Mouse (Mus musculus) adrenal gland, adult 18-20 months (tissue): ENCODE results near the gene Fam71f2. TPM values are rescaled to one million over a fixed set of nuclear protein-coding genes. Genes with fewer than 3 reads are reported as not detected.

Source experiments
- DNase-seq, 2 experiments: peaks; one replicate each; pipeline ENCODE4 v3.0.0; 2021 to 2022; ENCODE audit warnings: low spot score in 2 of 2
- long read RNA-seq, 2 experiments: library from polyadenylated mRNA; stranded (forward); transcript quantifications; one replicate each; pipeline ENCODE4 v2.0.0; 2021
- total RNA-seq, 2 experiments: library from RNA; stranded (reverse); gene quantifications; 1 replicate in 1 of 2; 2 replicates in 1 of 2; pipeline ENCODE4 v1.2.3; 2021

Fam71f2 gene
- total RNA-seq: not detected
- long read RNA-seq, experiment 1: 0 reads
- long read RNA-seq, experiment 2: 0 reads

DNA sequence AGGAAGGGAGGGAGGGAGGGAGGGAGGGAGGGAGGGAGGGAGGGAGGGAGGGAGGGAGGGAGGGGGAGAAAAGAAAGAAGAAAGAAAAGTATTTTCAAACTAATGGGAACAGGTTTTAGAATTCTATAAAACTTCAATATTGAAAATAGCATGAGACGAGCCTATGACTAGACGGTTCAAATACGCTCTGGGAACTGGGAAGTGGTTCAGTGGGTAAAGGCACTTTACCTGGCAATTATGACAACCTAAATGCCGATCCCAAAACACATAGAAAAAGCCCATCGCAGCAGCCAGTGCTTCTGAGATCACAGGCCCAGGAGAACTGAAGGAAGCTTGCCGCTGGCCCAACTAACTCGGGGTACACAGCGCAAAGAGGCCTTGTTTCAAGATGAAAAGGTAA lies at the start of gene Fam71f2:
TSS of gene Fam71f2 (plus strand) at position 301 of the 400 bp plus-strand sequence.
- no peak for DNase-seq

DNA sequence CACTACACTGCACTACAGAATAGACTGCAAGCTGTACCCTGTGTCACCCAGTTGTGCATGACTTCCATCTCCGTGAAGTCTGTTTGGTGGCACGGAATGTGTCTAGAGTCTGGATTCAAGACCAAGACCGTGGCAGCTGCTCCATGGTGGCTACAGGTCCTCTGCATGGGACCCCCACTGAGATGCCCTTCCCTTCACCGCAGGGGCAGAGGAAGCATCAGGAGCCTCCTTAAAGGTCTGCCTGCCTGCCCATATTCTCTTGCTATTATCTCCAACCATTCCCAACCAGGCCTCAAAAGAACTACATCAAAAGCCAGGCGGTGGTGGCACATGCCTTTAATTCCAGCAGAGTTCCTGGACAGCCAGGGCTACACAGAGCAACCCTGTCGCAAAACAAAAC lies 49.0 kb upstream of the Fam71f2 start:
- DNase-seq: no peak

DNA sequence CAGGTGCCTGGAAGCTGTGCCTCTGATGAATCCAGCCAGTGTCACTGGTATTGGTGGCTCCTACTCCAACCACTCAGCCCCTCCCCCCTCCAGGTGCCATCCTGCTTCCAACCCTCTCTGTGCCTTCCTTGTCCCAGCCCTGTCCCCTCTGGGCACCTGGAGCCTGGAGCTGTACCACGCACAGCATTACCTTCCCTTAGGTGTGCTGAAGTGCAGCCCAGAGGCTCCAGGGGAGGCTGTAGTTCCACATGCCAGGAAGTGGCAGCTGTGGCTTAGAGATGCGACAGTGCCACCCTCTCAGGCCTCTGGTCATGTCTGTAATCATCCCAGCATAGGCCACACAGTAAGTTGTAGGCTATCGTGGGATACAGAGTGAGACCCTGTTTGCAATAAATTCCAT lies 47.6 kb upstream of the Fam71f2 start:
- DNase-seq: no peak

DNA sequence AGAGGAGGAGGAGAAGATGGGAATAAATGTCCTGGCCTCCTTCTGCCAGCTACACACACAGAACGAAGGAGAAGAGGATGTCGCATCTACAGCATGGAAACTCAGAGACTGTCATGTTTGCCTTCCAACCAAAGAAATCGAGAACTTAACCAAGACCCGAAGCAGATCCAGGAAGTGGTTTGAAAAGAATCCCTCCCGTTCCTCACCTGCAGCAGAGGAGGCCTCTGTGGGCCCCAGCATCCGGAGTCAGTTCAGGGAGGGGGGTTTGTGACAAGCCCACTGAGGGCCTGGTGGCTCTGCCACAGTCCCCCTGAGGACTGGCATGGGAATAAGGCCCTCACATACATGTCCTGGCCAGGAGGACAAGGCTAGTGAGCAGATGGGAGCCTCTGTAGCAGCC lies 47.1 kb upstream of the Fam71f2 start:
- DNase-seq: no peak

DNA sequence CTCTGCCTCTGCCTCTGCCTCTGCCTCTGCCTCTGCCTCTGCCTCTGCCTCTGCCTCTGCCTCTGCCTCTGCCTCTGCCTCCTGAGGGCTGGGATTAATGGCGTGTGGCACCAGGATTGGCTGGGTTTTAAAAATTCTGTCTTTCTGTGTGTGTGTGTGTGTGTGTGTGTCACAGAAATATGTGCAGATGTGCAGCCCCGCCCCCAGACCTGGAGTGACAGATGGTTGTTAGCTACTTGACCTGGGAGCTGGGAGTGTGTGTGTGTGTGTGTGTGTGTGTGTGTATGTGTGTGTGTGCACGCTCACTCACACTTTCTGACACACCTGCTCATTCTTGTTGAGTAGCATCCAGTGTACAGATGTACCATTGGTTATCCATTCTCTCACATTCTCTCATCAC lies 45.7 kb upstream of the Fam71f2 start:
- no peak for DNase-seq

DNA sequence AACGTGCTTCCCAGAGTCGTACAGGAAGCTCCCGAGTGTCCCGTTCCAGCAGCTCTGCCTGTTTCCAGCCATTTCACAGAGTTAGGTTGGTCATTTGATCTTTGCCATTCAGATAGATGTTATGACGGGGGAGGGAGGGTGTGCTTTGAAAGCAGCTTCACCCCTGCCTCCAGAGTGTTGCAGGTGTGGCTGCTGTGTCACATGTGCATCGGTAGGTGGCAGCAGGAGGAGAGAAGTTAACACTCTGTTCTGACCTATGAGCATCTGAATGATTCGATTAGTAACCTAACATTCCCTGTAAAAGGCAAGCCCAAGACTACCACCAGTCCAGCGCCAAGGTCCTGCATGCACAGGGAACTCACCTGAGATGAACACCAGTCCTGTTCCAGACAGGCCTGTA lies 45.1 kb upstream of the Fam71f2 start:
- no peak for DNase-seq

DNA sequence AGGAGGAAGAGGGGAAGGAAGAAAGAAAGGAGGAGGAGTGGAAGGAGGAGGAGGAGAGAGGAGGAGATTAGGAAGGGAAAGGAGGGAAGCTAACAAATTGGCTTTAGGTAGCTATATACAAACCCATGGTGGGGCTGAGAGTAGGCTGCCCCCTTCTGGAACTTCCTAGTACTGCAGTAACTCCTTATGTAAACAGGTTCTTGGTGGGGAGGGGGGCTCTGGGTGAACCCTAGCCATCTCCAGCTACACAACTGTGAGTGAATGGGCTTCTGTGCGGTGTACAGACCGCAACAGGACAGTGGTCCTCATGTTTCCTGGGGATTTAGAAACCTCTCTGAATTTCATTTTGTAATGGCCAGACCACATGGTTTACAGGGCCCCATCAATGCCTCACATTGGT lies 38.6 kb upstream of the Fam71f2 start:
- peak; percentile 46 for DNase-seq

DNA sequence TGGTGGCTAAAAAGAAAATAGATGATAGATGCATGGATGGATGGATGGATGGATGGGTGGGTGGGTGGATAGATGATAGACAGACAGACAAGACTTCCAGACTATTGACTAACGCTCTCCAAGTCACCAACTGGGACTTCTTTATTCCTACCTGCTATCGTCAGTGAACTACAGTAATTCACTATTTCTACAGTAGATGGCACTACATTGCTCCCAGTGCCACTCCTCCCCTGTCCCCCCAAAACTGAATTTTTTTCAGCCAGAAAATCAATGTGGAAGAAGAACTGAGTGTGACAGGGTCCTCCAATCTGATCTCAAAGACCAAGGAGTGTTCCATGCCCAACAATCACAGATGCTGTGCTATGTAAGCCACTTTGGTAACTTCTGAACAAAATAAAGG lies 37.7 kb upstream of the Fam71f2 start:
- DNase-seq: no peak

DNA sequence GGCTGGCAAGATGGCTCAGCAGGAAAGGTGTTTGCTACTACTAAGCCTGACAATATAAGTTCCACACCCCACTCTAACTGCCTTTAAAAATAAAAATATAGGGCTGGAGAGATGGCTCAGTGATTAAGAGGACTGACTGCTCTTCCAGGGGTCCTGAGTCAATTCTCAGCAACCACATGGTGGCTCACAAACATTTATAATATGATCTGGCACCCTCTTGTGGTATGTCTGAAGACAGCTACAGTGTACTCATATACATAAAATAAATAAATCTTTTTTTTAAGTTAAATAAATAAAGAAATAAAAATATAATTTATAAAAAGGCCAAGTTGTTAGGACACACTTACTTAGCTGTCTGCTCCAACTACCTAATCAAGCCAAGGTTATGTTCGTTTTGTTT lies 37.1 kb upstream of the Fam71f2 start:
- DNase-seq: no peak

DNA sequence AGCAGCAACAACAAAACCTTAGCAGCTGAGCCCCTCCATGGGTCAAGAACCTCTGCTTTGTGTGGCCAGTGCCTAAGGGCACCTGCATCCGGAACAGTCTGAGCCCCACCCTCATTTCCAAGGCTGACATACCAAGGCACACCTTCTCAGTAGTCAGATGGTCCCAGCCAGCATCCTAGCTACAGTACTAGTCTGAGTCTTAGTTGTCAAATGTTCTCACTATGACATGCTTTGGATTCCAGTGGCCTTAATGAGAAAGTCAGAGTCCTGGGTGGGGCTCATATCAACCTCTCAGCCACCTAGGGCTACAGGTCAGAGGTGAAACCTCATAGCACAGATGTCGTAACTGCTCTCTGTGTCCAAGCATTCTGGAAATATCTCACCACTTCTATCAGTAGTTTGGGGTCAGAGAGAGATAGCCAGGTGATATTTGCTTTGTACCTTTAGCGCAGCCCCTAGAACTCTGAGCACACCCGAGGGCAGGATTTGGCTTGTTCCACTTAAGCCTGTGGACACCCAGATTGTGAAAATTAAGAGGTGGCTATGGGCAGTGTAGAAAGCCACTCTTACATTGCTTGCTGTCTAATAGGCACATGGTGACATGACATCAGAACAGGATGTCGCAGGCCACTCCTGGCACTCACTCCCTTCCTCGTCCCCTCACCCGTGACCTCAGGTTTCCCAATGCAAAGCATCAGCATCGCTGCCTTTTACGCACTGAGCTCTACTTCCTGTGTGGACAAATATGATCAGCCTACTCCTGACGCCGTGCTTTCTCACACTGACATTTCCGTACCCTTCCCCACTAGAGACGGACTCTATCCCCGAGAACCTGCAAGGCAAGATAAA lies 33.9 kb upstream of the Fam71f2 start:
- no peak for DNase-seq

DNA sequence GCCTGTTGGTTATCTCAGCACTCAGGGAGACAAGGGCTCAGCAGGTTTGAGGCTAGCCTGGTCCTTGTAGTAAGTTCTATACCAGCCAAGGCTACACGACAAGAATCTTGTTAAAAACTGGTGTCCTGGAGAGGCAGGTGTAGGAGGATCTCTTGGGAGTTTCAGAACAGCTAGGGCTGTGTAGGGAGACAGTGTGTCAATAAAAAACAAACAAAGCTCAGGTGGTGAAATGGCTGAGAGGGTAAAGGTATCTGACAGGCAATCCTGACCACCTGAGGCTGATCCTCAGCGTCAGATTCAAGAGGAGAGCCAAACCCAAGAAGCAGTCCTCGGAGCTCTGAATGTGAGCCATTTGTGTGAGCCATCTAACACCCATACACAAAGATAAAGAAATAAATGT lies 33.2 kb upstream of the Fam71f2 start:
- no peak for DNase-seq

DNA sequence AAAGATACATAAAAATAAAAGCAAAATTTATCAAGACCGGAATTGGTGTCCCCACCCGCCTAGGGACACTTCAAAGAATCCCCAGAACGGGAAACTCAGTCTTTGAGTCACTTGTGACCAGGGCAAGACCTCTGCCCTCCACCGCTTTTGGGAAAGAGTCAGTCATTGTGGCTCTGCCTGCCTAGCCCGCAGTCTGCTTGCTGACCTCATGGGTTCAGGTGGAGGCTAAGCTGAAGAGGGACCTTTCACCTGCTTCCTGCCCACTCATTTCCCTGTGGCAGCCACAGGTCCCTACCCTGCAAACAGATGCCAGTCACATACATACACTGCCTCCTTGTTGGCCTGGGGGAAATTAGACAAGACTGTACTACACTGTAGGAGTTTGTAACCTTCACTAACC lies 32.8 kb upstream of the Fam71f2 start:
- no peak for DNase-seq

DNA sequence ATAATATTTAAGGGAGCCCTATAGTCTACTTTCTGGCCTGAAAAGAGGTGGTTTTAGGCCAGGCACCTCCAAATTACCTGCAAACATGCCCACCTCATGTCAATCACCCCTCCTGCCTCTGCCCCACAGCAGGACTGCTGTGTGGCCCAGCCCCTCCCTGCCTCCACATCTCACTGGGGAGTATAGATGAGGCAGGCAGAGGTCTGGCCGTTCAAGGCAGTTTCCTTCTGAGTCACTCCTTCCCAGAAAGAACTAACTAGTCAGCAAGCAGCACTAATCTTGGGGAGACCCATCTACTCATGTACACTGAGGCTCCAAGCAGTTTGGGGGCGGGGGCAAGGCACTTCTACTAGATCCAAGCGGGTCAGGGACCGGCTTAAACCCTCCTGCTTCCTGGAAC lies 32.3 kb upstream of the Fam71f2 start:
- no peak for DNase-seq

DNA sequence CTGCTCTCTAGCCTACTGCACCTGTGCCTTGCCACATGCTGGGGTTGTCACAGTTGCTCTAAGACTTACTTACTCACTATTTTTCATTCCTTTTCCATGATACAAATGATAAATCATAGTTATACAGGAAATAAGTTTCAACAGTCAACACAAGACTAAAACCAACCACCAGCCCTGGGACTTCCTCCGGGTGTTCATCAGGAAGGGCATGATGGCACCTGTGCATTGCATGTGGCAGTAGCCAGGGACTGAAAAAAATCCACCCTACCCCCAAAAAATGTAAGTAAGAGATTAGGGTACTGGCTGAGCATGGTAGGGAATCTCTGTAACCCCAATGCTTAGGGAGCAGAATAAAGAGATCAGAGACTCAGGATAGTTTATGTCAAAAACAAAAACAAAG lies 20.0 kb upstream of the Fam71f2 start:
- DNase-seq: no peak

DNA sequence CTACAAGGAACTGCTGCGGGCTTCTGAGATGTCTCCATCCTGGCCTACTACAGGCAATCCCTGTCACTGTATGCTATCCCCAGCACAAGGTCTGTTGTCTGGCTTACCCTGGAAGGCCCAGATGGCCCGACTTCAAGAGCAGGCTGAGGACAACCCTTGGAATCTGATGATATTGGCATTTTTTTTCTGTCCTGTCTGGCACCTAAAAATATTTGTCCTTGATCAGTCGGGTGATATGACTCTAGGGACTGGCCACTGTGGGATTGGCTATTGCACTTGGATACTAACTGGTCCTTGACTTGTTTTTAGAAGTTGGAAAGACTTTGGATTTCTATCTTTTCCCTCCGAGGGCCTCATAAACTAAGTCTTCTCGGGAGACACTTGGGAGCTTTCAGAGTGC lies 17.6 kb upstream of the Fam71f2 start:
- no peak for DNase-seq

DNA sequence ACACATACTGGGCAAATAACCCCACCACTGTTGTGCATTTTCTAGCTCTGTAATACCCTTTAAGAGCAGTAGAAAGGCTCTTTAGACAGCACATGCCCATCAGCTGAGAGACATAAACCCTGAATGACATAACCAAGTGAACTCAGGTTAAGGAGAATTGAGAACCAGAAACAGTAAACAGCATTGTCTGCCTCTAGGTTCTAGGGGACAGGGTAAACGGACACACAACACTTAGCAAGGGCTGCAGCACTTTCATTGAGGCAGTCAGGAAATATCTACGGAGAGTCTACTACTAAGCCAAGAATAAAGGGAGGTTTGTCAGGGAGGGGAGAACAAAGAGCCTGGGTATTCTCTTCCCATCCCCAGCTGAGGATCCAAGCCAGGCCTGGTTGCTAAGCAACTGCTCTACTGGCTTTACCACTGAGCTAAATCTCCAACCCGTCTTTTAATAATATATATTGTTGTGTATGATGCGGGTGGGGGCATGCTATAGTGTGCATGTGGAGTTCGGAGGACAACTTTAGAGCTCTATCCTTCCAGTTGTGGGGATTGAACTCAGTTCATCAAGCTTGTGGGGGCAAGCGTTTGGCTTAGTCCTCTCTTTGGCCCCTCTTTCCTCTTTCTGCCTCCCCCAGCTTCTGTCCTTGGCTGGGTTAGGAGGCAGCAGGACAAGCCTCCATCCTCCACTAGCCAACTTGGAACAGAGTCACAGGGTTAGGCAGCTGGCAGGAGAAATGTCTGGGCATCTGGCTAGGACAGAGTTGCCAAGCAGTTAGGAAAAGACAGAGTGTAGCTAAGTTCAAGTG lies 15.5 kb upstream of the Fam71f2 start:
- DNase-seq: no peak

DNA sequence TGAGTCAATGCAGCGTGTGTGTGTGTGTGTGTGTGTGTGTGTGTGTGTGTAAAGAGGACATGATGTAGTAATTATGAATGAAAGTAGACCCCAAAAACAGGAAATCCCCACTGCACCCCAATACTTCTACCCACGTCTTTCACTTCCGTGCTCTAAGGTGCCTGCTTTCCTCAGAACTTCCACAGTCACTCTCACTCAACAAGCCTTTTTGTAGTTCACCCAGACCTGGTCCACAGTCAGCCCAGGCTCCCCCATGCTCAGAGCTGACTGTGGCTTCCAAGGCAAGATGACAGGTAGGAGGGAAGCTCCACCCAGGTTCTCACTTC lies 15.0 kb upstream of the Fam71f2 start:
- DNase-seq: no peak

DNA sequence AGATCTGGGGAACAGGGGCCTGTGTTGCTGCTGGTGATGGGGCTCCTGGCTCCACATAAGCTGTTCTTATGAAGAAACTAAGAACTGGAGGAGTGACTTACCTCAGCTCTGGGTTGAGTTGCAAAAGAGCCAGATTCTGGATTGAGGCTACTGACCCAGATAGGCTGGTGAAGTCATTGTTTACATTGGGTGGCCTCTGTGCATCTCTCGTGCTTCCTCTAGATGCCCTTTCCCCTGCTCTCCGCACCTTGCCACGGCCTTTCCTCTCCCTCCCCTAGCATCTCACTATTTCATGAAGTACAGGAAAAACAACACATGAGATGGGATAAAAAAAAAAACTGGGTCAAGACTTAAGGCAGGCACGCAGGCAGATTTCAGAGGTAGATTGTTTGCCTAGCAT lies 12.5 kb upstream of the Fam71f2 start:
- DNase-seq: no peak

DNA sequence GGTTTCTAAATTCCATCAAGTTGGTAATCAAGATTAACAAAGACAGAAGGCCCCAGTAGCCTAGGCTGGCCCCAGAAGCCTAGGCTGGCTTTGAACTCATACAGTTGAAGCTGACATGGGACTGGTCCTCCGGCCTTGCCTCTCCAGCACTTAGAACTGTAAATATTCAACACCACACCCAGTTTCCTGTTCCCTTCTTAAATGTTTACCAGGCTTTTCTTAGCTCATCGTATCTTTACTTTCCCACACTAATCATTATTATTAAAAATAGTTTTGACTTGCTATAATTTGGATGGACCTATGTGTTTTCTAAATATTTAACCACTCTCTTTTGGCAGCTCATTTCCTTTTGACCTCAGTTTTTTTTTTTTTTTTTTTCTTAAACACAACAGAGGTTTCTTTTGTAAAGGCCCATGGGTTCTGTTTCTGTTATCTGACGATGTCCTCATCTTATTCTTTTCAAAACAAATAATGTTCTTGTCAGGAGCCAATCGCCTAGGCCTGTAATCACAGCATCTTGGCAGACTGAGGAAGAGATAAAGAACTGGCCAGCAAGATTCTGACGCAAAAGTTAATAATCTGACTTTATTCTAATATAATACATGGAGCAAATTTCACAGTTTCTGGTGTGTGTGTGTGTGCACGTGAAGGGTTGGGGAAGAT lies 10.3 kb upstream of the Fam71f2 start:
- no peak for DNase-seq

DNA sequence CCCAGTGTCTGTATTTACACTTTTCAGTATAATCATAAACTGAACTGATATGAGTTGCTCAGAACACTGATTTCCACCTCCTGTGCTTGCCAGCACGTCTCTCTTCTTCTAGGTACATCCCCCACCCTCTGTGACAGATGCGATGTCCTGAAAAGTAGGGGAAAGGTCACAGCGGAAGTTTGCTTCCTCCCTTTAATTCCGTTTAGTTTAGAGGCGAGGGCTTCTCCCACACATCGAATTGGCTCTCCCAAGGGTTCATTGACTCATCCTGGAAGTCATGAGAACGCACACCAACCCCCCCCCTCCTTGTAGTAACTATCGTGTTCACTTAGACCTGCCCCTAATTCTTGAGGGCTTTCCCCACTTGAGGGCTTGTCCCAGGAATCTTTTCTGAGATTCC lies 8.4 kb upstream of the Fam71f2 start:
- DNase-seq: peak in 1 of 2 experiments; percentile 30

DNA sequence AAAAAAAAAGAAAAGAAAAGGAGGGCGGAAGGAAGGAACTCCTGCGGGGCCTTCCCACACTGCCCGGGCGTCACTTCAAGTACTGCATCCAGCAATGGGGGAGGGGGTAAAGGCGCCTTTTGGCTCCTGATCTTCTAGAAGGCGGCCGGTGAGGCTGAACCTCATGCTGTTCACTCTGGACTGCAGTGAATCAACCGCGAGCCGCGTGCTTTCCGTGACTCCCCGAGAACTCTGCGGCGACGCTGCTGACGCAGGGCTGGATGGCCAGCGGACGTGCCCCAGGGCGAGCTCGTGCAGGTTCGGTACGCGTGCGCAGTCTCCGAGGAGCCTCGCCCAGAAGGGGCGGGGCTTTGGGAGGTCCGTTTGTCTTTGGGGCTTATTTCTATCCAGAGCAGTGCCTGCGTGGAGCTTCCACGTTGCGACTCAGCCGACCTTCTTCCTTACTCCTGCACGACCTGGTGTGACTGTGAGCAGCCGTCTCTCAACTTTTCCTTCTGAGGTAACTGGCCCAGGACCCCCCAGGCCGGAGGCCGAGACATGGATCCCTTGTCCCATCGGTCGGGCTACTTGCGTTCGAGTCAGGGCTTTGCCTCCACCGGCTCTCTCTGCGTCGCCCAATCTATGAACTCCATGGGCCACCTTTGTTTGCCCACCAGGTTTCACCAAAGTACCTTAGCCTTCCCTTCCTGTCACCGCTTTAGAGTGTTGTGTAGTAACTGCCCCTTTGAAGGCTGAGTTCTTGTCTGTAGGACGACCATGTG lies 6.9 kb upstream of the Fam71f2 start, which contains the start of gene Hilpda:
TSS of gene Hilpda (plus strand) at position 177 of the 761 bp plus-strand sequence.
- DNase-seq: peak; percentile 88 to 89
